Mouse (Mus musculus): Measurements from ENCODE around the gene Coro1c. TPM values are rescaled to one million over a fixed set of nuclear protein-coding genes. Genes with fewer than 3 reads are reported as not detected.

Gene Coro1c
- polyA plus RNA-seq, 1 experiment from 2014 or later, result 176 TPM

DNA sequence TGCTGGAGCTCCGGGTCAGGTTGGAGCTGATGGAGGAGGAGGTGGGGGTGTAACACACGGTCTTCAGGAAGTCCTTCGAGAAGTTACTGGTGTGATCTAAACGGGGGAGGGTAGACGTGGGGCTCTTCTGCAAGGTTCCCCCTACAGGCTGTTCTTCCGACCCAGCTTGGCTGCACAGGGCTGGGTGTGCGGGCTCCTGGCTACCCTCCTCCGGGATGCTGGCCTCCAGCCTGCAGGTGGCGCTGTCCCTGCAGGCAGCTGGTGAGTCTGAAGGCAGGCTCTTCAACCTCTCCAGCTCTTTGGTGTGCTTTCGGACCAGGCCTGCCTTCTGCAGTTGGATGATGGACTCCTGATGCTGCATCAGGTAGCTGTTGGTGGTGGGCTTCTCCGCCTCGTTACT is 34.0 kb upstream of the Coro1c start:
- 94% methylated on average over 12 of the region's 12 CpGs for WGBS
- Histone ChIP-seq H3K9ac (no peak overlapping the region), H3K36me3 (peaks cover 87% of the 10 kb centered on the region), H3K4me3 (no peak overlapping the region), H3K9me3 (no peaks in the 10 kb centered on the region), H3K27ac (no peak overlapping the region), H3K4me1 (replicated peaks) (peaks cover 12% of the 10 kb centered on the region; the same call in 1 of the 2 replicates), H3K4me2 (no peak overlapping the region), H3K27me3 (no peaks in the 10 kb centered on the region)
- no peak for ATAC-seq (ENCODE audit: low FRiP score)

DNA sequence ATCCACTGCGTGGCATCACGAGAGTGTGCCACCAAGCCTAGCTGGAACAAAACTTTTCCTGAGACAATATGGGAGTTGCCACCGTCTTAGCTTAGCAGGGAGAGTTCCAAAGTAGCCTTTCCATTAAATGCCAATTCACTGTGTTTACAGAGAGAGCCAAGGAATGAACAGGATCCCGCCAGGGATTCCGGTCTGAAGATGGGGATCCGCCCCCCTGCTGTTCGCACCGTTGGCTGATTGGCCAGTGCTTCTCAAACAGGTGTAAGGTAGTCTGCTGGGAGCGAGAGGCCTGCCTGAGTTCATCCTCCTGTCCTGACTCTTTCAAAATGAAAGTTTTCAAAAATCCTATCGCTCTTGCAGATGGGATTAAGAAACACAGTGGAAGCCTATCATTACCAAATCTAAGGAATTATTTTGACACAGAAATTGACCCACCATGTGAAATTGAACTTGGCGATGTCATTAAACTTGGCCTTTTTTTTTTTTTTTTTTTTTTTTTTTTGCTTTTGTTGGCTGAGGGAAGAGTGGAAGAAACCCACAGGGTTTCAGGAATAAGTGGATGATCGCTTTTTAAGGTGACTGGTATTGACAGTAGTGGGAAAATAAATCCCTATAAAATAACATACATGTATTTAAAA is 30.8 kb upstream of the Coro1c start:
- Histone ChIP-seq H3K4me3 (no peak overlapping the region), H3K9me3 (no peaks in the 10 kb centered on the region), H3K27ac (no peak overlapping the region), H3K9ac (no peak overlapping the region), H3K27me3 (no peaks in the 10 kb centered on the region), H3K4me1 (replicated peaks) (peaks cover 14% of the 10 kb centered on the region; the same call in 1 of the 2 replicates), H3K4me2 (no peak overlapping the region), H3K36me3 (peaks cover 61% of the 10 kb centered on the region)
- ATAC-seq (ENCODE audit: low FRiP score), result no peak
- 49% methylated on average over 12 of the region's 12 CpGs for WGBS

DNA sequence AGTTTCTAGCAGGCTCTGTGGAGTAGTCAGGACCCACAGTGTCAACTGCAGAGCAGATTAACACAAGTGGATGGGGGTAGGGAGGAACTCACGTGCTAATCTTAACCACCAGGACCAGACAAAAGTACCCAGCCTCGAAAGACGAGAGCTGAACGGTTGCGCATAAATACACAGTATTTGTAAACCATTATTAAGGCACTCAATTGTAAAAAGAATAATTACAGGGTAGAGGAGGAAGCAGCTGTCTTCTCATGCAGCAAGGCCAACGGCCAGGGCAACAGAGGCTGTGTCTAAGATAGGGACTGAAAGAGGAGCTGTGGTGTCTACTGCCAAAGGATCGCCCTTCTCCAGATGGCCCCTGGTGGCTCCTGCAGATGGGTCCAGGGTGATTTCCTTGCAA is 29.1 kb upstream of the Coro1c start:
- Histone ChIP-seq H3K9me3 (no peaks in the 10 kb centered on the region), H3K27ac (no peak overlapping the region; the same call in 1 of the 2 replicates), H3K9ac (no peak overlapping the region), H3K36me3 (peaks cover 44% of the 10 kb centered on the region), H3K4me3 (no peak overlapping the region), H3K4me2 (no peak overlapping the region), H3K4me1 (replicated peaks) (peaks cover 9% of the 10 kb centered on the region; the same call in 1 of the 2 replicates), H3K27me3 (no peaks in the 10 kb centered on the region)
- 48% methylated on average over 7 of the region's 7 CpGs for WGBS
- ATAC-seq (ENCODE audit: low FRiP score), result no peak

DNA sequence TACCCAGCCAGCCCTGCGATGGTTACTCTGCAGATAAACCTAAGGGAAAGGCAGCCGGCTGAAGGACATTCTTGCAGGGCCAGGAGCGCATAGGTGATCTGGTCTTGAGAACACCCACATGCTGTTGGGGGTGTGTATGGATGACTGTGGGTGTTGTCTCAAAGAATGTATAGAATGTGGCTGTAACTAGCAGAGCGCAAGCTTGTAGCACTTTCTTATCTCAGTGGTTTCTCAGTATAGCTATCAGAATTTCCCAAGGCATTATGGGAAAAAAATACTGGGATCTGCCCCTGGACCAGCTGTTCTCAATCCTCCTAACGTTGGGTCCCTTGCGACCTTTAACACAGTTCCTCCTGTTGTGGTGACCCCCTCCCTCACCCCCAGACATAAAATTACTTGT is 25.3 kb upstream of the Coro1c start:
- Histone ChIP-seq H3K36me3 (peaks cover 10% of the 10 kb centered on the region), H3K9me3 (no peaks in the 10 kb centered on the region), H3K27ac (no peak overlapping the region), H3K4me3 (no peak overlapping the region), H3K4me2 (no peak overlapping the region), H3K4me1 (replicated peaks) (peaks cover 24% of the 10 kb centered on the region), H3K9ac (no peak overlapping the region), H3K27me3 (no peaks in the 10 kb centered on the region)
- ATAC-seq (ENCODE audit: low FRiP score), result no peak
- WGBS, result 87% methylated on average over 6 of the region's 6 CpGs

DNA sequence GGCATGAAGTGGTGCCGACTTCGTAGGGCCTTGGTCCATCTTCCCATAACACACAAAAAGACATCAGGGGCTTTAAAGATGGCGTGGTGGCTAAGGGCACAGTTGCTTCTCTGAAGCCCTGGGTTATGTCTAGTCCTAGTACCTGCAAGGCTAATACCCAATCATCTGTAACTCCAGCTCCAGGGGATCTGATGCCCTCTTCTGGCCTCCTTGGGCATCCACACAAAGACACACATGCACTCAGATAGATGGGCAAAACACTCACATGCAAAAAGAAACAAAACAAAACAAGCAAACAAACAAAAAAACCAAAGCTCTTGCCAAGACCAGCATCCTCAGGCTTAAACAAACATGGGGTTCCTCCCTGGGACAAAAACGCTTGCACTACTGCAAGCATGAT is 24.9 kb upstream of the Coro1c start:
- no peak overlapping the region for H3K4me2 ChIP-seq
- H3K9me3 ChIP-seq, result no peaks in the 10 kb centered on the region
- peaks cover 24% of the 10 kb centered on the region for H3K4me1 ChIP-seq (replicated peaks)
- no peak for ATAC-seq (ENCODE audit: low FRiP score)
- H3K4me3 ChIP-seq, result no peak overlapping the region
- 90% methylated on average over 4 of the region's 4 CpGs for WGBS
- H3K9ac ChIP-seq, result no peak overlapping the region
- H3K27ac ChIP-seq, result no peak overlapping the region
- H3K27me3 ChIP-seq, result no peaks in the 10 kb centered on the region
- peaks cover 8% of the 10 kb centered on the region for H3K36me3 ChIP-seq

DNA sequence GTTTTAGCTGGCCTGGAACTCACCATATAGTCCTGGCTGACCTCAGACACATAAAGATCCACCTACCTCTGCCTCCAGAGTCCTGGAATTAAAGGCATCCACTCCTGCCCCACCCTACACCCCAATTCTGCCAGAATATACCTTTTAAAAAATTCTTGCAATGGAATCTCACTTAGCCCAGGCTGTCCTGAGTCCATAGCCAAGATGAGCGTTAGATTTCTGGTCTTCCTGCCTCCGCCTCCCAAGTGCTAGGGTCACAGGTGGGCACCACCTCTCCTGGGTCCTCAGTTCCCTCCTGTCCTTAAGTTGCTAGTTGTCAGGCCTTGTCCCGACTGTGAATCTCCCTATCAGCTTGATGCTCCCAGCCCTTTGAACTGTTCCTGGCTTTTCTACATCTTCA is 23.8 kb upstream of the Coro1c start:
- no peaks in the 10 kb centered on the region for H3K27me3 ChIP-seq
- H3K9ac ChIP-seq, result no peak overlapping the region
- no peak overlapping the region for H3K27ac ChIP-seq
- H3K4me1 ChIP-seq (replicated peaks), result peaks cover 15% of the 10 kb centered on the region
- no peak overlapping the region for H3K4me2 ChIP-seq
- H3K4me3 ChIP-seq, result no peak overlapping the region
- no peaks in the 10 kb centered on the region for H3K9me3 ChIP-seq
- H3K36me3 ChIP-seq, result peaks cover 5% of the 10 kb centered on the region
- ATAC-seq (ENCODE audit: low FRiP score), result no peak
- 79% methylated on average over 3 of the region's 3 CpGs for WGBS

DNA sequence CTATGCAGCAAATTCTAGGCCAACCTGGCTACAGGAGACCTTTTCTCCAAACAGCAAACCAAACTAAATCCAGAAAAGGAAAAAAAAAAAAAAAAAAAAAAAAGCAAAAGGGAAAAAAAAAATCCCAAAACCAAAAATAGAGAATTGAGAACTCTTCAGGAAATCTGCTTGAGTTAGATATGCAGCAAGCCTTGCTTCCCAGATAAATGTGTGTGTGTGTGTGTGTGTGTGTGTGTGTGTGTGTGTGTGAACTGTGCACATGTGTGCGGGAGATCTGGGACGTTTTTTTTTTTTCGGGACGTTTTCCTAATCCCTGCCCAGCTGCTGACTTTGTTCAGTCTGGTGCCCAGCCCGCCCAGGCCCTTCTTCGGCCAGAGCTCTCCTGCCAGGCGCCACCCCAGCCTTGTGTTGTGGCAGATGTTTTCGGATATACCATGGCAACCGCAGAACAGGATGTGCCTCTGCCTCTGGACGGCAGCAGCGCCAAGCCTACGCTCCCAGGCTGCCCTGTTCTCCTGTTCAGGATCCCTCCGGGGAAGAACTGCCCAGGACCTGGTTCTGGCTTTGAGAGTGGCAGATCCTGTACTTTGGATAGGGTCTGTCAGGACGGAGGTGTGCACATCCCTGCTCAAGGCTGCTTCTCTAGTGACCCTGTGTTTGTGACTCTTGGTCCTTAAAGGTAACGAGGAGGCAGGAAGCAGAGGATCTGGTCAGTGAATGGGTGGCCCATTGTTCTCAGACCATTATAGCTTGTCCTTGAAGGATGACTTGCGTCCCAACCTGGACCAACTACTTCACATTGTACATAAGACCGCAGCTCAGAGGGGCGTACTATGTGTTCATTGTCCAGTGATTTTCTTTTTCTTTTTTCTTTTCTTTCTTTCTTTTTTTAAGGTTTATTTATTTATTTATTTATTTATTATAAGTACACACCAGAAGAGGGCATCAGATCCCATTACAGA is 22.4 kb upstream of the Coro1c start:
- peak overlapping the region; percentile 71 for H3K27ac ChIP-seq
- no peak for ATAC-seq (ENCODE audit: low FRiP score)

DNA sequence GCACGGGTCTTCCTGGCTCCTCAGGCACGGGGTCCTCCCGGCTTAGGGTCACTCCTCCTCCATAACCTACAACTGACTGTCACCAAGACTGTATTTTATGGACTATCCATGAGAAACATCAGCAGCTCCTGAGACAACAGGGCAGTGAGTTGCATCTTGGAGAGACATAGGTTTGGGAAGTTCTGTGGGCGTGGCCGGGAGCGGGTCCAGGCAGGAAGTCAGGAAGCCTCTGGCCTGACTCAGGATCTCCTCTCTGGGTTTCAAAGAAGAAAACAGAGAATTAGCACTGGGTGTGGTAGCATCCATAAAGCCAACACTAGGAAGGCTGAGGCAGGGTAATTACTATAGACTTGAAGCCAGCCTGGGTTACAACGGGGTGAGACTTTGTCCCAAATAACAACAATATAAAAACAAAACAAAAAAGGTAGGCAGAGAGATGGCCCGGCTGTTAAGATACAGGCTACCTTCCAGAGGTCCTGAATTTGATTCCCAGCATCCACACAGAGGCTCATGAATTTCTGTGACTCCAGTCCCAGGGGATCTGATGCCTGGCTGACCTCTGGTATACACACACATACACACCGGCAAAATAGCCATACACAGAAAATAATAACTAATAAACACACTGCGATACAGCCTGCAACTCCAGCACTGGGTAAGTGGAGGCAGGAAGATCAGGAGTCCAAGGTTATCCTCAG is 21.5 kb upstream of the Coro1c start:
- no peaks in the 10 kb centered on the region for H3K27me3 ChIP-seq
- H3K9ac ChIP-seq, result no peak overlapping the region
- WGBS, result 57% methylated on average over 10 of the region's 10 CpGs
- no peaks in the 10 kb centered on the region for H3K36me3 ChIP-seq
- no peak overlapping the region for H3K27ac ChIP-seq
- no peak overlapping the region for H3K4me2 ChIP-seq
- H3K4me3 ChIP-seq, result no peak overlapping the region
- ATAC-seq (ENCODE audit: low FRiP score), result no peak
- no peaks in the 10 kb centered on the region for H3K9me3 ChIP-seq
- peaks cover 19% of the 10 kb centered on the region for H3K4me1 ChIP-seq (replicated peaks)

More for the DNA sequence above, 22.4 kb upstream of the Coro1c start:
- H3K4me1 ChIP-seq (replicated peaks), result peaks cover 19% of the 10 kb centered on the region
- 23% methylated on average over 16 of the region's 18 CpGs for WGBS
- no peak overlapping the region for H3K4me3 ChIP-seq
- H3K9me3 ChIP-seq, result no peaks in the 10 kb centered on the region
- peak overlapping the region; percentile 60 for H3K9ac ChIP-seq
- H3K4me2 ChIP-seq, result no peak overlapping the region
- H3K27me3 ChIP-seq, result no peaks in the 10 kb centered on the region
- H3K36me3 ChIP-seq, result peaks cover 4% of the 10 kb centered on the region

DNA sequence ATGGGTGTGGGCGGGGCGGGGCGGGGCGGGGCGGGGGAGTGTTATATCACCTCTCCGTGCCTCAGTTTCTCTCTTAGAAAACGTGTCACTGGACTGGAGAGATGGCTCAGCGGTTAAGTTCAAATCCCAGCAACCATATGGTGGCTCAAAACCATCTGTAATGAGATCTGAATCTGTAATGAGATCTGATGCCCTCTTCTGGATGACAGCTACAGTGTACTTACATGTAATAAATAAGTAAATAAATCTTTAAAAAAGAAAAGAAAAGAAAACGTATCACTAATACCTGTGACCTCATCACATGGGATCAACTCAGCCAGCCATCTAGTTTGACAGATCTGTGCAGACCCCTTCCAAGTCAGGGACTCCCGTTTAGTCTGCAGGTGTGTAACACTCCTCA is 21.0 kb upstream of the Coro1c start:
- H3K4me1 ChIP-seq (replicated peaks), result peaks cover 19% of the 10 kb centered on the region
- WGBS, result 70% methylated on average over 10 of the region's 10 CpGs
- H3K36me3 ChIP-seq, result no peaks in the 10 kb centered on the region
- H3K4me2 ChIP-seq, result no peak overlapping the region
- H3K27me3 ChIP-seq, result no peaks in the 10 kb centered on the region
- H3K27ac ChIP-seq, result no peak overlapping the region
- no peak for ATAC-seq (ENCODE audit: low FRiP score)
- no peaks in the 10 kb centered on the region for H3K9me3 ChIP-seq
- no peak overlapping the region for H3K9ac ChIP-seq
- H3K4me3 ChIP-seq, result no peak overlapping the region

DNA sequence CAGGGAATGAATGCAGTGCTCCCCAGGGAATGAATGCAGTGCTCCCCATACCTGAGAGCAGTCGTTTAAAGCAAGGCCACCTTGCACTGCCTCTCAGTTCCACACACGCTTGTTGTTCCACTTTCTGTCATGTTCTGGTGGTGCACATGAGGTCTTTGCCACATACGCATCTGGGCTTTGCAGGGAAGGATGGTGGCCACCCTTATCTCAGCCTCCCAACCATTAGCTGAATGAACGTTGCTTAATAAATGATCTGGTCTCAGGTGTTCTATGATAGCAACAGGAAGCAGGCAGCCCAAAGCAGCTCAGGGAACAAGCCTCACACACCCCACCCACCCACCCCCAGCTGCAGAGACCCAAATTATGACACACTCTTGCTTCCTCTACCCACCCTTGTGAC is 16.1 kb upstream of the Coro1c start:
- WGBS, result 91% methylated on average over 4 of the region's 4 CpGs
- Histone ChIP-seq H3K27ac (no peak overlapping the region), H3K4me2 (no peak overlapping the region), H3K9me3 (no peaks in the 10 kb centered on the region), H3K27me3 (no peaks in the 10 kb centered on the region), H3K4me3 (no peak overlapping the region), H3K4me1 (replicated peaks) (peaks cover 18% of the 10 kb centered on the region), H3K9ac (no peak overlapping the region), H3K36me3 (no peaks in the 10 kb centered on the region)
- no peak for ATAC-seq (ENCODE audit: low FRiP score)

DNA sequence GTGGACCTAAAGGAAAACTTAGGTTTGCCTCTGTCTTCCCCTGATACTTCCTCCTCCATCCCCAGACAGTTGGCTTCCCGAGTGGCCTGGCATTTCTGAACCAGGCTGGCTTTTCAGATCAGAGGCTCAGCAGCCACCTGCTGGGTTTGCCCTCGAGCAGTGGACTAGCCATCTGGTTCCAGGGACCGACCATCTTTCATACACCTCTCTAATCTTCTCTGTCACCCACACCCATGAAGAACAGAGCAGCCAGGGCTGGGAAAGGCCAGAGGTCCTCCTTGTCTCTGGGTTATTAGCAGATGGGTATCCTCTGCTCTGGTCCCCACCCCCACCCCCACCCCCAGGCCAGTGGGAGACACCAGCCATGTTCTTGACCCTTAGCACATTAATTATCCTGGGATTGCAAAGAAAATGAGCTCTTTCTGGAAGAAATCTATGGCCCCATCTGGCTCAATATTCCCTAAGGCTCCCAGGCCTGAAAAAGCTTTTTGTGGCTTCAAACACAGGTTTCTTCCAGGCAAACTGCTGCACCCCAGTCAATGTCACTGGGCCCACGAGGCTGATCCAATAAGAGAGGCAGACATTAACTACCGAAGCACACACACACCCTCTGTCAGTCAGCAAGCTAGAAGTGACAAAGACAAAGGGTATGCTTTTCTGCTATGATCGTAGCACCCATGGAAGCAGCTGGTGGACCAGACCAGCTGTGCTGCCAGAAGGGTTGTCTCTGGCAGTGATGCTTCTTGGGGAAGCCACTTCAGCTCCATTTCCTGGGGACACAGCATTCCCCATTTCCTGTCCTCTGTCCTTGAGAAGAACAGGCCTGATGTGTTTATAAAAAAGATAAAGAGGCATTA is 13.0 kb upstream of the Coro1c start:
- H3K9ac ChIP-seq, result peak overlapping the region; percentile 35; the same call in 1 of the 2 replicates
- no peak overlapping the region for H3K4me3 ChIP-seq
- WGBS, result 13% methylated on average over 6 of the region's 6 CpGs
- no peak overlapping the region for H3K4me2 ChIP-seq
- H3K36me3 ChIP-seq, result no peaks in the 10 kb centered on the region
- H3K4me1 ChIP-seq (replicated peaks), result peaks cover 22% of the 10 kb centered on the region
- peak overlapping the region; percentile 85 for H3K27ac ChIP-seq
- peak; percentile 49; the same call in 1 of the 2 replicates for ATAC-seq (ENCODE audit: low FRiP score)
- H3K27me3 ChIP-seq, result no peaks in the 10 kb centered on the region
- H3K9me3 ChIP-seq, result no peaks in the 10 kb centered on the region

Data from hindbrain, embryonic 13.5 days (tissue).